Mouse (Mus musculus) liver, embryonic 14.5 days (tissue): ENCODE data around the gene 4930404N11Rik.

Experiments
- CTCF ChIP-seq: IDR thresholded peaks from 2 replicates; pipeline ENCODE4 v1.5.1; 2016; ENCODE audit warnings: antibody characterized with exemption, low read depth, control low read depth
- EP300 ChIP-seq: IDR thresholded peaks from 2 replicates; pipeline ENCODE4 v1.6.1; 2016; ENCODE audit warnings: antibody characterized with exemption, low read depth

DNA sequence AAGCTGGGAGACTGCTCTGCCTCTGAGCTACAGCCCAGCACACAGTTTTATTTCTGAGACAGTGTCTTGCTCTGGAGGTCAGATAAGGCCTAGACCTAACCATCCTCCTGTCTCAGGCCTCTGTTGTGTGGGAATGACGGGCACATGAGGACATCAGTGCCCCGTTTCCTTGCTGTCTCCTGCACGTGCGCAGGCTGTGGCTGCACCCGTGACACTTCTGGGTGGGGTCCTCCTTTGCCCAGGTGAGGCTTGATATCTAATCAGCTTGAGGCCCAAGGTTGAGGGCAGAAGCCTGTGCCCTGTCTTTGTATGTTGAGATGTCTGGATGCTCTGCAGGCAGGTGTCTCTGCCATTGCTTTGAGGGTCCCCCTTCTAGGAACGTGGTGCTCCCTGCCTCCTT, 26.7 kb upstream of the 4930404N11Rik start:
- TF ChIP-seq CTCF (no peak), EP300 (no peak)
